Mouse (Mus musculus) lung, postnatal 25 days (tissue): ENCODE measurements around the gene Gm15319.
"Not testable (repeated sequence)": the region's sequence is repeated elsewhere in the genome, so short reads cannot be mapped to it uniquely, and the experiment has no call there.

Source experiments
- DNase-seq: peaks from one replicate; pipeline ENCODE4 v3.0.0; 2022; ENCODE audit warnings: low spot score

Gene Gm15319

GRCm38 (mm10) chr8:20363110-20363509, at the start of gene Gm15319:
Gene Gm15319, minus strand, starts transcription at chr8:20363210.
- DNase-seq: not testable (repeated sequence)

DNA sequence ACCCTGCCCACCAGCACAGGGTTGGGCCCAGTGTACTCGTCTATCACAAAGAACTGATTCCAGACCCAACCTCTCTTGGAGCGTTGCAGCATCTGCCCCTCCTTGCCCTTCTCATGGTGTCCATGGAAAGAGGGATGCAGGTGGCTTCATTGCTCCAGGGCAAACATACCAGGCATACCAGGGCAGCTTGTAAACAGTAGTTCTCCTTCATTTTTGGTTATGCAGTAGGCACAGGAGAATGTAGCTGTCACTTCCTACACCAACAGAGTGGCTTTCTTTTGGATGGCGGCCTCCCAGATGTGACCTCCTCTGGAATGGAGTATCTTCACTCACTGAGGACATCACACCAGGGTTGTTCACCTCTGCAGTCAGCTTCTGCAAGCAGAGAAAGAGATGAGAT, 47.3 kb upstream of the Gm15319 start:
- DNase-seq: not testable (repeated sequence)

- not testable (repeated sequence) for DNase-seq
These were observed 45.5 kb upstream of the Gm15319 start for GRCm38 (mm10) chr8:20408441-20409030.

DNA sequence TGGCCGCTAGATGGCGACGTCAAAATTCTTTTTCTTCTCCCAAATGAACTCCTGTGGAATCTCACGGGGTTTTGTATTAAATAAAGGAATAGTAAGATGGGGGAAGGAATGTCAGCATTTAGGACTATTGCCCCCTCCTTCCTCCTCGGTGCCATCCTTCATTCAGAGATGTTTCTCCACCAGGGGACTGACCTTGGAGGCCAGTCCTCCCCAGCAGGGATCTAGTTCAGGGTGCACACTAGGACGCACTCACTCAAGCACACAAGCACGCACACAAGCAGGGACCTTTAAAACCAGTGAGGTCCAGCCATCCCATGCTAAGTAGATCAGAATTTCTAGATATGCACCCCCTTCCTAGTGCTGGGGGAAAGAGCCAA, 26.3 kb upstream of the Gm15319 start:
- DNase-seq: not testable (repeated sequence)

DNA sequence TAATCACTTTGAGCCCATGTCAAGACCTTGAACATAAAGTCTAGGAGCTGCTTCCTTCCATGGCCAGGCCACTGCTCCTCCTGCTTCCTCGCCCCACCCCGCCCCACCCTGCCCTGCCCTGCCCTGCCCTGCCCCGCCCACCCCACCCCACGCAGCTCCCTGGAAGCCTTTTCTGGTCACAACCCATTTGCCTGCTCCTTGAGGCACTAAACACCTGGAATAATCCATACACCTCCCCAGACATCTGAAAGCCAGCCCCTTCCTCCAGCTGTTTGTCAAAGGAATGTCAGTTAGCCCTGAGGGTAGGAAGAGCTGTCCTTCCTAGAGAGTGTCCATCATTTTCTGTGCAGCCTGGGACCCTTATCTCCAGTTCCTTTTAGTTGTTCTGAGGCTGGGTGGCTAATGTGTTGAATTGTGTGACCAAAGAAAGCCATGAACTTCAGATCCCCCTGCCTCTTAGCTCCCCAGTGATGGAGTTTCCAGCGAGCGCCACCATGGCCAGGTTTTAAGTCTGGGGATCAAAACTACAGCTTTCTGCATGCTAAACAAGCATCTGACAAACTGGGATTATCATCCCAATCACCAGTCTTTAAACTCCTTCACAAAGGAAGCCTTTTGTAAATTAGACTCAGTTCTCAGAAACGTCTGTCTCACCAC, 25.8 kb upstream of the Gm15319 start:
- not testable (repeated sequence) for DNase-seq

GRCm38 (mm10) chr8:20387121-20387794, 24.2 kb upstream of the Gm15319 start:
- not testable (repeated sequence) for DNase-seq

DNA sequence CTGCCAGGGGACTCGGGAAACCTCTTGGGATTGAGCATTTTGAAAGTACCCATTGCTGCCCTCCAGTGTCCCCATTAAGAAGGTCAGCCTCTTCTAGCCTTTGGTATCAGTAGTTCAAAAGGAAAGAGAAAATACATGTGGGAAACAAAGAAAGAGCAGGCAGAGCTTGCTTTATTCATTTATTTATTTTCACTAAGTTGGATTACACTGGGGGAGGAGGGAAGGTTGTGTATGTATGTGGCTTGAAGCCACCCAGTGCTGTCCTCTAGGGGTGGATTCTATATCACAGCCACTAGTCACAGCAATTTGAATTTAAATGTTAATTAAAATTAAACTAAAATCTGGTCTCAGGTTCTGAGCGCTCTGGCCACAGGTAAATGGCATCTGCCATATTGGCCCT, 22.0 kb upstream of the Gm15319 start:
- DNase-seq: not testable (repeated sequence)

GRCm38 (mm10) chr8:20384131-20384530, 21.1 kb upstream of the Gm15319 start:
- peak; percentile 18 for DNase-seq

GRCm38 (mm10) chr8:20382146-20382545, 19.1 kb upstream of the Gm15319 start:
- not testable (repeated sequence) for DNase-seq

- DNase-seq: not testable (repeated sequence)
These were observed 18.6 kb upstream of the Gm15319 start for GRCm38 (mm10) chr8:20381637-20382036.

- not testable (repeated sequence) for DNase-seq
These were observed 18.2 kb upstream of the Gm15319 start for GRCm38 (mm10) chr8:20381239-20381620.

DNA sequence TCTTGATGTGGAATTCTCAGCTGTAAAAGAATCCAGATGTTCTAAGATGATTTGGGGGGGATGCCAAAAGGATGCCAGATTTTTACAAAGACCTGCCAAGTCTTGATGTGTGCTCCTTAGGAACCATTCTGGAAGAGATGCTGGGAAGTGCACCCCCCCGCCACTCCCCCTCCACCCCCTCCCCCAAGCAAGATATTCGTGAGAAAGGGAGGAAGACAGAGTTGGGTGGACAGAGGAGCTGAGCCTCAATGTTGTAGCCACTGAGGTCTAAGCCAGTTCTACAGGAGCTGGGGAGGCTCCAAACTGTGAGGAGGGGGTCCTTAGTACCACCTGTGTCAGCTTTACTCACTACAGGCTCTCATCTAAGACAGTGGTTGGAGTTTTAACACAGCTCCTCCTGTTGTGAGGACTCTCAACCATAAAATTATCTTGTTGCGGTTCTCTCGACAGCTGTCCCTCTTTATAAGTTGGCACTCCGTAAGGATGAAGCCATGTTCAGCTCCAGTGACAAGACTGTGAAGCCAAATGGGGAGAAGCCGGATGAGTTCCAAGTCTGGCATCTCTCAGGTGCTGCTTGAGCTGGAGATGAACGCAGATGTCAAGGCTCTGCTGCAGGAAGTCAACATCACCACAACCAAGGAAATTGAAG, 17.7 kb upstream of the Gm15319 start:
- DNase-seq: peak; percentile 1

- DNase-seq: peak; percentile 18
These were observed 16.8 kb upstream of the Gm15319 start for GRCm38 (mm10) chr8:20379650-20380436.

DNA sequence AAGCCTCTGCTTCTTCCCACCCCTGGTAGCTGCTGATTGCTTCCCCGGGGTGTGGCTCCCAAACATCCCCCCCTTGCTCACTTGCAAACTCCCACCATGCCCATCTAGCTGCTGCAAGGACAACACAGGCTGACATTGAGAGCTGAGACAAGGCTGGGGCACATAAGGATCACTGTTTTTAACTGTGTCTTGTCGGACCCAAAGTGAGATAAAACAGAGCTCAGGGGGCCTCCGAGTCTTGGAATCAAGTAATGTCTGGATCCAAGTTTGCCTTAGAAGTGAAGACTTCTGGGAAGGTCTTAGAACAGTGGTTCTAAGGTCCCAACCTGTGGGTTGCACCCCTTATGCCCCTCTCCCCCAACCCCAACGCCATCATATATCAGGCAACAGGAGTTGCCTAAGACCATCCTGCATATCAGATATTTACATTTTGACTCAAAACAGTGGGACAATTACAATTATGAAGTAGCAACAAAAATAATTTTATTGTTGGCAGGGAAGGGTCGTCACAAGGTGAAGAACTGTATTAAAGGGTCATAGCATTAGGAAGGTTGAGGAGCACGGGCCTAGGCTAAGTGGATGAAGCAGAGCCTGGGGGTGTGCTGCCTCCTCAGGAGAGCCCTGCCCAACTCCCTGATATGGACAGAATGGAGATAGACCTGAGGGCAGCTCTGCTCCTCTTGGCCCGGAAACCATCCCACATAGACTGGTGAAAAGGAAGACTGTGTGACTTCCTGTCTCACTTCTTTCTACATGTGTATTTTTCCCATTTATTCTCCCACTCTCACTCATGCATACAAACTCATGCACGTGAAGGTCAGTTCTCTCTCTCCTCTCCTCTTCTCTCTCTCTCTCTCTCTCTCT, 16.0 kb upstream of the Gm15319 start:
- DNase-seq: peak; percentile 24

GRCm38 (mm10) chr8:20378353-20378752, 15.3 kb upstream of the Gm15319 start:
- peak; percentile 15 for DNase-seq

GRCm38 (mm10) chr8:20375698-20376097, 12.7 kb upstream of the Gm15319 start:
- DNase-seq: peak; percentile 1

DNA sequence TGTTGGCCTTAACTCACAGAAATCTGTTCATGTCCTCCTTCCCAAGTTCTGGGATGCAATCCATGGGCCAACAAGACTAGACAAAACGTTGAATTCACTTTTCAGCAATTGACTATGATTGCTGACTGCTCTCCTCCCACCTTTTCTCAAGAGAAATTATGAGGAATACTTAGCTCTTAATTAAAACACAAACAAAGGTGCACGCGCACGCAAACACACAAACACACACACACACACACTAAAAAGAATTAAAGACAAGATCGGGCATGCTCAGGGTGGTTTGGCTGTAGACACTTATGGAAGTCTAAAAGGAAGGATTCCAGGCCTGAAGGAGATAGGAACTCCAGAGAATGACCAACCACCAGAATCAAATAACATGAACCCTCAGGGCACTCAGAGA, 6.6 kb downstream of the Gm15319 start:
- not testable (repeated sequence) for DNase-seq

DNA sequence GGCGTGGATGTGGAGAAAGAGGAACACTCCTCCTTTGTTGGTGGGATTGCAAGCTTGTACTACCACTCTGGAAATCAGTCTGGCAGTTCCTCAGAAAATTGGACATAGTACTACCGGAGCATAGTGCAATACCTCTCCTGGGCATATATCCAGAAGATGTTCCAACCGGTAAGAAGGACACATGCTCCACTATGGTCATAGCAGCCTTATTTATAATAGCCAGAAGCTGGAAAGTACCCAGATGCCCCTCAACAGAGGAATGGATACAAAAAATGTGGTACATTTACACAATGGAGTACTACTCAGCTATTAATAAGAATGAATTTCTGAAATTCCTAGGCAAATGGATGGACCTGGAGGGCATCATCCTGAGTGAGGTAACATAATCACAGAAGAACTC, 9.4 kb downstream of the Gm15319 start:
- DNase-seq: not testable (repeated sequence)

GRCm38 (mm10) chr8:20302759-20303158, 60.3 kb downstream of the Gm15319 start:
- not testable (repeated sequence) for DNase-seq

GRCm38 (mm10) chr8:20300042-20300441, 63.0 kb downstream of the Gm15319 start:
- not testable (repeated sequence) for DNase-seq
